Mouse (Mus musculus): Measurements from ENCODE around the gene Mgam. TPM values are rescaled to one million over a fixed set of nuclear protein-coding genes. Genes with fewer than 3 reads are reported as not detected.
A peak's percentile ranks its signal among the peaks of the same experiment; 100 is the strongest.
"Not testable (repeated sequence)": the region's sequence is repeated elsewhere in the genome, so short reads cannot be mapped to it uniquely, and the experiment has no call there.

The Mgam gene
- polyA plus RNA-seq, 1 experiment from 2014 or later: 0.05 TPM

- Histone ChIP-seq H3K9me3 (no peaks in the 10 kb centered on the region), H3K9ac (no peak overlapping the region), H3K27me3 (replicated peaks) (no peaks in the 10 kb centered on the region), H3K4me1 (no peaks in the 10 kb centered on the region), H3K4me2 (replicated peaks) (no peak overlapping the region), H3K4me3 (no peak overlapping the region), H3K27ac (no peak overlapping the region), H3K36me3 (no peaks in the 10 kb centered on the region)
- 80% methylated on average over 6 of the region's 6 CpGs for WGBS
- ATAC-seq (ENCODE audit: low FRiP score, low read depth): no peak
Measured at GRCm38 (mm10) chr6:40635559-40635958, 6.9 kb downstream of the Mgam start.

- Histone ChIP-seq H3K27me3 (replicated peaks) (no peaks in the 10 kb centered on the region), H3K36me3 (no peaks in the 10 kb centered on the region), H3K9ac (no peak overlapping the region), H3K4me3 (no peak overlapping the region), H3K9me3 (no peaks in the 10 kb centered on the region), H3K4me1 (no peaks in the 10 kb centered on the region), H3K4me2 (replicated peaks) (no peak overlapping the region), H3K27ac (no peak overlapping the region)
- no peak for ATAC-seq (ENCODE audit: low FRiP score, low read depth)
- WGBS: 91% methylated on average over 5 of the region's 5 CpGs
Measured at GRCm38 (mm10) chr6:40637755-40638154, 9.1 kb downstream of the Mgam start.

- no peaks in the 10 kb centered on the region for H3K4me1 ChIP-seq
- no peaks in the 10 kb centered on the region for H3K27me3 ChIP-seq (replicated peaks)
- H3K27ac ChIP-seq: no peak overlapping the region
- no peak overlapping the region for H3K9ac ChIP-seq
- whole genome bisulfite sequencing: 89% methylated on average over 8 of the region's 8 CpGs
- no peaks in the 10 kb centered on the region for H3K36me3 ChIP-seq
- no peak overlapping the region for H3K4me3 ChIP-seq
- H3K4me2 ChIP-seq (replicated peaks): no peak overlapping the region
- H3K9me3 ChIP-seq: no peaks in the 10 kb centered on the region
- ATAC-seq (ENCODE audit: low FRiP score, low read depth): no peak
Measured at GRCm38 (mm10) chr6:40640710-40641538, 12.3 kb downstream of the Mgam start.

GRCm38 (mm10) chr6:40645701-40646100 is 17.1 kb downstream of the Mgam start:
- H3K4me2 ChIP-seq (replicated peaks): no peak overlapping the region
- H3K4me3 ChIP-seq: no peak overlapping the region
- H3K27ac ChIP-seq: no peak overlapping the region
- no peaks in the 10 kb centered on the region for H3K27me3 ChIP-seq (replicated peaks)
- H3K9me3 ChIP-seq: no peaks in the 10 kb centered on the region
- no peak overlapping the region for H3K9ac ChIP-seq
- WGBS: 84% methylated on average over 8 of the region's 8 CpGs
- no peaks in the 10 kb centered on the region for H3K4me1 ChIP-seq
- no peaks in the 10 kb centered on the region for H3K36me3 ChIP-seq
- ATAC-seq (ENCODE audit: low FRiP score, low read depth): no peak

GRCm38 (mm10) chr6:40650953-40651352 is 22.3 kb downstream of the Mgam start:
- 92% methylated on average over 1 of the region's 1 CpGs for WGBS
- no peak for ATAC-seq (ENCODE audit: low FRiP score, low read depth)

GRCm38 (mm10) chr6:40660930-40661329 is 32.3 kb downstream of the Mgam start:
- no peak overlapping the region for H3K4me3 ChIP-seq
- H3K9ac ChIP-seq: no peak overlapping the region
- no peaks in the 10 kb centered on the region for H3K9me3 ChIP-seq
- 32% methylated on average over 2 of the region's 2 CpGs for WGBS
- H3K27ac ChIP-seq: no peak overlapping the region
- no peaks in the 10 kb centered on the region for H3K36me3 ChIP-seq
- no peak for ATAC-seq (ENCODE audit: low FRiP score, low read depth)
- no peaks in the 10 kb centered on the region for H3K27me3 ChIP-seq (replicated peaks)
- no peak overlapping the region for H3K4me2 ChIP-seq (replicated peaks)
- no peaks in the 10 kb centered on the region for H3K4me1 ChIP-seq

More at GRCm38 (mm10) chr6:40650953-40651352, 22.3 kb downstream of the Mgam start:
- Histone ChIP-seq H3K27ac (no peak overlapping the region), H3K4me1 (no peaks in the 10 kb centered on the region), H3K4me2 (replicated peaks) (no peak overlapping the region), H3K4me3 (no peak overlapping the region), H3K27me3 (replicated peaks) (no peaks in the 10 kb centered on the region), H3K9me3 (no peaks in the 10 kb centered on the region), H3K36me3 (no peaks in the 10 kb centered on the region), H3K9ac (no peak overlapping the region)

- H3K4me2 ChIP-seq (replicated peaks): no peak overlapping the region
- H3K4me3 ChIP-seq: no peak overlapping the region
- 13% methylated on average over 5 of the region's 5 CpGs for WGBS
- H3K27me3 ChIP-seq (replicated peaks): no peaks in the 10 kb centered on the region
- H3K9me3 ChIP-seq: no peaks in the 10 kb centered on the region
- no peaks in the 10 kb centered on the region for H3K4me1 ChIP-seq
- ATAC-seq (ENCODE audit: low FRiP score, low read depth): peak; percentile 75; the same call in 1 of the 2 replicates
- H3K36me3 ChIP-seq: no peaks in the 10 kb centered on the region
- H3K27ac ChIP-seq: no peak overlapping the region
- H3K9ac ChIP-seq: no peak overlapping the region
Measured at GRCm38 (mm10) chr6:40689180-40689579, 60.5 kb downstream of the Mgam start.

GRCm38 (mm10) chr6:40692007-40692406 is 63.4 kb downstream of the Mgam start:
- not testable (repeated sequence) for H3K9ac ChIP-seq; H3K4me1 ChIP-seq; H3K27me3 ChIP-seq (replicated peaks); H3K4me3 ChIP-seq; H3K27ac ChIP-seq; H3K9me3 ChIP-seq; ATAC-seq (ENCODE audit: low FRiP score, low read depth); H3K4me2 ChIP-seq (replicated peaks); H3K36me3 ChIP-seq
- 56% methylated on average over 4 of the region's 4 CpGs for WGBS

- not testable (repeated sequence) for ATAC-seq (ENCODE audit: low FRiP score, low read depth); H3K27me3 ChIP-seq (replicated peaks); H3K9me3 ChIP-seq; H3K36me3 ChIP-seq; H3K9ac ChIP-seq; H3K4me1 ChIP-seq; H3K4me3 ChIP-seq; H3K27ac ChIP-seq; H3K4me2 ChIP-seq (replicated peaks)
- WGBS: 89% methylated on average over 5 of the region's 5 CpGs
Measured at GRCm38 (mm10) chr6:40713494-40713893, 84.9 kb downstream of the Mgam start.

GRCm38 (mm10) chr6:40715705-40716104 is 87.1 kb downstream of the Mgam start:
- no peaks in the 10 kb centered on the region for H3K9me3 ChIP-seq
- no peaks in the 10 kb centered on the region for H3K4me1 ChIP-seq
- no peaks in the 10 kb centered on the region for H3K27me3 ChIP-seq (replicated peaks)
- H3K4me2 ChIP-seq (replicated peaks): no peak overlapping the region
- no peak overlapping the region for H3K27ac ChIP-seq
- H3K4me3 ChIP-seq: no peak overlapping the region
- H3K9ac ChIP-seq: no peak overlapping the region
- ATAC-seq (ENCODE audit: low FRiP score, low read depth): no peak
- no peaks in the 10 kb centered on the region for H3K36me3 ChIP-seq
- WGBS: 85% methylated on average over 1 of the region's 1 CpGs

- not testable (repeated sequence) for H3K9ac ChIP-seq; H3K27me3 ChIP-seq (replicated peaks); H3K36me3 ChIP-seq; H3K4me3 ChIP-seq; H3K9me3 ChIP-seq; H3K27ac ChIP-seq; H3K4me2 ChIP-seq (replicated peaks); ATAC-seq (ENCODE audit: low FRiP score, low read depth); H3K4me1 ChIP-seq
- WGBS: 62% methylated on average over 4 of the region's 4 CpGs
Measured at GRCm38 (mm10) chr6:40728506-40728905, 99.9 kb downstream of the Mgam start.

GRCm38 (mm10) chr6:40739545-40739944 is 110.9 kb downstream of the Mgam start:
- Histone ChIP-seq H3K27me3 (replicated peaks) (no peaks in the 10 kb centered on the region), H3K4me3 (no peak overlapping the region), H3K4me2 (replicated peaks) (no peak overlapping the region), H3K9me3 (no peaks in the 10 kb centered on the region), H3K9ac (no peak overlapping the region), H3K36me3 (no peaks in the 10 kb centered on the region), H3K27ac (no peak overlapping the region), H3K4me1 (no peaks in the 10 kb centered on the region)
- 90% methylated on average over 3 of the region's 3 CpGs for WGBS
- no peak for ATAC-seq (ENCODE audit: low FRiP score, low read depth)

- not testable (repeated sequence) for H3K27ac ChIP-seq; H3K27me3 ChIP-seq (replicated peaks); H3K9me3 ChIP-seq; H3K4me3 ChIP-seq; H3K4me1 ChIP-seq; H3K4me2 ChIP-seq (replicated peaks); H3K36me3 ChIP-seq; ATAC-seq (ENCODE audit: low FRiP score, low read depth); H3K9ac ChIP-seq
- WGBS: 88% methylated on average over 6 of the region's 6 CpGs
Measured at GRCm38 (mm10) chr6:40749030-40749429, 120.4 kb downstream of the Mgam start.

Measured in neural tube, embryonic 12.5 days (tissue).